Mouse (Mus musculus) testis, adult 2 months (tissue): ENCODE measurements around the gene Thoc3.

ENCODE experiments used
- CTCF ChIP-seq: fragments of 200-500 bp; IDR thresholded peaks from 2 replicates; pipeline ENCODE4 v1.5.1; 2012; ENCODE audit warnings: low read depth, mild to moderate bottlenecking, inconsistent platforms, low read length, moderate library complexity; ENCODE audit not compliant: control insufficient read depth, insufficient read depth, insufficient replicate concordance
- POLR2A ChIP-seq: fragments of 200-500 bp; IDR thresholded peaks from 2 replicates; pipeline ENCODE4 v1.6.1; 2012; ENCODE audit warnings: low read depth, mild to moderate bottlenecking, inconsistent platforms, low read length, moderate library complexity; ENCODE audit not compliant: control insufficient read depth

- TF ChIP-seq CTCF (no peak), POLR2A (no peak)
These were observed 25.0 kb downstream of the Thoc3 start for GRCm38 (mm10) chr13:54443693-54444092.
